Mouse (Mus musculus) MEL (cell line): Measurements from ENCODE around the gene Irf1. TPM values are rescaled to one million over a fixed set of nuclear protein-coding genes. Genes with fewer than 3 reads are reported as not detected.
A peak's percentile ranks its signal among the peaks of the same experiment; 100 is the strongest.

Source experiments
- DNase-seq: peaks from one replicate; pipeline ENCODE4 v3.0.0; 2011; ENCODE audit warnings: low read depth, low spot score
- H3K27ac ChIP-seq: 2 replicates; pipeline ENCODE4 v1.5.1; 2012; ENCODE audit warnings: low read depth, mild to moderate bottlenecking, control low read depth, low read length, moderate library complexity; ENCODE audit not compliant: control insufficient read depth
- H3K27me3 ChIP-seq, 2 experiments: fragments of 150-350 bp in 1 of 2; sonication (generic) in 1 of 2; 2 replicates each; pipeline ENCODE4 v1.6.1; 2012; ENCODE audit warnings: low read length in 2 of 2, mild to moderate bottlenecking in 2 of 2, improper control_type of control experiment in 1 of 2, moderate library complexity in 1 of 2; ENCODE audit not compliant: insufficient read depth in 2 of 2, control insufficient read depth in 1 of 2
- H3K36me3 ChIP-seq, 2 experiments: 2 replicates each; pipeline ENCODE4 v1.6.1; 2012 to 2014; ENCODE audit warnings: low read length in 2 of 2, improper control_type of control experiment in 1 of 2, inconsistent platforms in 1 of 2, mild to moderate bottlenecking in 1 of 2; ENCODE audit not compliant: insufficient read depth in 2 of 2, control insufficient read depth in 1 of 2
- H3K4me1 ChIP-seq, 2 experiments: fragments of 150-350 bp in 1 of 2; sonication (generic) in 1 of 2; 2 replicates each; pipeline ENCODE4 v1.6.1; 2012; ENCODE audit warnings: low read length in 2 of 2, improper control_type of control experiment in 1 of 2, mild to moderate bottlenecking in 1 of 2; ENCODE audit not compliant: insufficient read depth in 2 of 2, control insufficient read depth in 1 of 2
- H3K4me3 ChIP-seq, 2 experiments: fragments of 150-350 bp in 1 of 2; sonication (generic) in 1 of 2; 2 replicates each; pipeline ENCODE4 v1.5.1; 2012; ENCODE audit warnings: low read depth in 2 of 2, low read length in 2 of 2, mild to moderate bottlenecking in 2 of 2, moderate library complexity in 2 of 2, control low read depth in 1 of 2, improper control_type of control experiment in 1 of 2; ENCODE audit not compliant: control insufficient read depth in 1 of 2, insufficient read depth in 1 of 2
- H3K79me2 ChIP-seq: 2 replicates; pipeline ENCODE4 v1.6.1; 2012; ENCODE audit warnings: mild to moderate bottlenecking, low read length, moderate library complexity; ENCODE audit not compliant: control insufficient read depth, poor library complexity, insufficient read depth
- H3K9ac ChIP-seq: 2 replicates; pipeline ENCODE4 v1.6.1; 2012; ENCODE audit warnings: low read depth, mild to moderate bottlenecking, control low read depth, low read length, moderate library complexity; ENCODE audit not compliant: control insufficient read depth, poor library complexity, severe bottlenecking
- H3K9me3 ChIP-seq: fragments of 150-350 bp; sonication (generic); replicated peaks from 2 replicates; pipeline ENCODE4 v1.6.1; 2012; ENCODE audit warnings: mild to moderate bottlenecking, low read length, improper control_type of control experiment, moderate library complexity; ENCODE audit not compliant: insufficient read depth
- CHD2 ChIP-seq: IDR thresholded peaks from 2 replicates; pipeline ENCODE4 v1.6.1; 2011; ENCODE audit warnings: low read length, improper control_type of control experiment
- CTCF ChIP-seq, 3 experiments: IDR thresholded peaks in 2 of 3; conservative IDR thresholded peaks in 1 of 3; 2 replicates each; pipeline ENCODE4 v1.5.1; 2011 to 2012; ENCODE audit warnings: low read length in 3 of 3, low read depth in 2 of 3, mild to moderate bottlenecking in 2 of 3, improper control_type of control experiment in 1 of 3, inconsistent platforms in 1 of 3, mixed read lengths in 1 of 3, moderate library complexity in 1 of 3; ENCODE audit not compliant: control insufficient read depth in 1 of 3, insufficient read depth in 1 of 3, poor library complexity in 1 of 3, severe bottlenecking in 1 of 3
- ELF1 ChIP-seq: IDR thresholded peaks from 2 replicates; pipeline ENCODE4 v1.6.1; 2014; ENCODE audit warnings: low read depth, mild to moderate bottlenecking, inconsistent platforms, low read length, improper control_type of control experiment, moderate library complexity
- ETS1 ChIP-seq: IDR thresholded peaks from 2 replicates; pipeline ENCODE4 v1.6.1; 2012; ENCODE audit warnings: low read depth, mild to moderate bottlenecking, inconsistent platforms, low read length, improper control_type of control experiment, moderate library complexity
- MAFK ChIP-seq: IDR thresholded peaks from 2 replicates; pipeline ENCODE4 v1.6.1; 2011; ENCODE audit warnings: low read depth, mild to moderate bottlenecking, low read length, improper control_type of control experiment, borderline replicate concordance
- MAX ChIP-seq: IDR thresholded peaks from 2 replicates; pipeline ENCODE4 v1.6.1; 2011; ENCODE audit warnings: low read length, improper control_type of control experiment
- MYB ChIP-seq: IDR thresholded peaks from 2 replicates; pipeline ENCODE4 v1.6.1; 2011; ENCODE audit warnings: mild to moderate bottlenecking, low read depth, low read length, improper control_type of control experiment
- MYC ChIP-seq: IDR thresholded peaks from 2 replicates; pipeline ENCODE4 v1.6.1; 2011; ENCODE audit warnings: low read depth, mild to moderate bottlenecking, low read length, improper control_type of control experiment, moderate library complexity
- NELFE ChIP-seq: IDR thresholded peaks from 2 replicates; pipeline ENCODE4 v1.6.1; 2011; ENCODE audit warnings: low read depth, low read length, improper control_type of control experiment
- NRF1 ChIP-seq: IDR thresholded peaks from 2 replicates; pipeline ENCODE4 v1.6.1; 2014; ENCODE audit warnings: low read depth, mild to moderate bottlenecking, inconsistent platforms, low read length, improper control_type of control experiment, moderate library complexity; ENCODE audit not compliant: poor library complexity, insufficient read depth, severe bottlenecking
- POLR2A ChIP-seq, 2 experiments: IDR thresholded peaks; 2 replicates each; pipeline ENCODE4 v1.6.1; 2011 to 2012; ENCODE audit warnings: low read length in 2 of 2, mild to moderate bottlenecking in 2 of 2, control low read depth in 1 of 2, improper control_type of control experiment in 1 of 2, low read depth in 1 of 2, moderate library complexity in 1 of 2; ENCODE audit not compliant: control insufficient read depth in 1 of 2, insufficient read depth in 1 of 2, poor library complexity in 1 of 2
- POLR2AphosphoS2 ChIP-seq: IDR thresholded peaks from 2 replicates; pipeline ENCODE4 v1.6.1; 2011; ENCODE audit warnings: low read length, improper control_type of control experiment
- POLR2AphosphoS5 ChIP-seq: IDR thresholded peaks from 2 replicates; pipeline ENCODE4 v1.6.1; 2012; ENCODE audit warnings: low read depth, borderline replicate concordance, mild to moderate bottlenecking, inconsistent platforms, low read length, moderate library complexity, mixed read lengths
- RAD21 ChIP-seq: IDR thresholded peaks from 2 replicates; pipeline ENCODE4 v1.6.1; 2011; ENCODE audit warnings: mild to moderate bottlenecking, low read depth, low read length, improper control_type of control experiment
- RCOR1 ChIP-seq: IDR thresholded peaks from 2 replicates; pipeline ENCODE4 v1.6.1; 2012; ENCODE audit warnings: low read depth, mild to moderate bottlenecking, inconsistent platforms, low read length, improper control_type of control experiment
- SIN3A ChIP-seq: IDR thresholded peaks from 2 replicates; pipeline ENCODE4 v1.6.1; 2012; ENCODE audit warnings: low read length, improper control_type of control experiment, inconsistent platforms
- SMC3 ChIP-seq: IDR thresholded peaks from 2 replicates; pipeline ENCODE4 v1.6.1; 2011; ENCODE audit warnings: low read depth, low read length, improper control_type of control experiment
- TAL1 ChIP-seq: IDR thresholded peaks from 2 replicates; pipeline ENCODE4 v1.6.1; 2012; ENCODE audit warnings: mild to moderate bottlenecking, inconsistent platforms, low read length, moderate library complexity, mixed read lengths
- TBP ChIP-seq: IDR thresholded peaks from 2 replicates; pipeline ENCODE4 v1.8.0; 2011; ENCODE audit warnings: low read depth, low read length, improper control_type of control experiment
- UBTF ChIP-seq: IDR thresholded peaks from 2 replicates; pipeline ENCODE4 v1.6.1; 2012; ENCODE audit warnings: low read depth, mild to moderate bottlenecking, inconsistent platforms, low read length, improper control_type of control experiment, moderate library complexity, borderline replicate concordance; ENCODE audit not compliant: insufficient read depth
- ZC3H11A ChIP-seq: IDR thresholded peaks from 2 replicates; pipeline ENCODE4 v1.6.1; 2012; ENCODE audit warnings: low read depth, mild to moderate bottlenecking, inconsistent platforms, low read length, improper control_type of control experiment
- ZNF384 ChIP-seq: IDR thresholded peaks from 2 replicates; pipeline ENCODE4 v1.6.1; 2012; ENCODE audit warnings: low read depth, mild to moderate bottlenecking, inconsistent platforms, low read length, improper control_type of control experiment
- polyA plus RNA-seq, 2 experiments: library from polyadenylated mRNA; stranded (reverse) in 1 of 2; unstranded in 1 of 2; fragments of >175 nt in 1 of 2; fragments of >200 nt in 1 of 2; gene quantifications; 2 replicates each; pipeline versions ENCODE4 v1.2.1 to v1.2.4; 2012; ENCODE audit warnings: low replicate concordance in 2 of 2, low read depth in 1 of 2; ENCODE audit not compliant: insufficient read length in 2 of 2, insufficient read depth in 1 of 2, missing spikeins in 1 of 2
- total RNA-seq: library from RNA; depleted of rRNA; stranded (reverse); fragments of 300-350 nt; gene quantifications from 2 replicates; pipeline ENCODE4 v1.2.3, GENCODE M21; 2012

The Irf1 gene
- total and polyA plus RNA-seq, 3 experiments = 0.73 to 1.9 TPM; not detected in 1

GRCm38 (mm10) chr11:53769185-53769576 is 633 bp upstream of the Irf1 start:
- peaks cover 3 to 7% of the 10 kb centered on the region in 2 experiments; a peak in 3 of 4 replicates for H3K27me3 ChIP-seq
- no peak for DNase-seq
- peaks cover 0 to 7% of the 10 kb centered on the region in 2 experiments; a peak in 2 of 4 replicates for H3K36me3 ChIP-seq
- H3K9ac ChIP-seq = peak overlapping the region; percentile 46
- no peak for TF ChIP-seq POLR2AphosphoS2
- no peak for TF ChIP-seq CHD2
- no peak for TF ChIP-seq POLR2A (IDR thresholded peaks at IDR 0.05; ENCODE audit: control insufficient read depth in 1 of 2, insufficient read depth in 1 of 2, low read depth in 1 of 2, low read length in 2 of 2, poor library complexity in 1 of 2)
- TF ChIP-seq MAX = no peak
- no peak for TF ChIP-seq ETS1
- no peak for TF ChIP-seq MYC
- no peak for TF ChIP-seq ZC3H11A
- no peak for TF ChIP-seq POLR2AphosphoS5
- TF ChIP-seq SIN3A = no peak
- TF ChIP-seq TAL1 = no peak
- no peak for TF ChIP-seq NELFE
- no peak for TF ChIP-seq SMC3
- no peak for TF ChIP-seq ZNF384
- TF ChIP-seq MYB = no peak
- no peak for TF ChIP-seq RCOR1
- TF ChIP-seq MAFK = no peak
- no peak for TF ChIP-seq RAD21
- no peaks in the 10 kb centered on the region for H3K9me3 ChIP-seq
- H3K4me1 ChIP-seq = peaks cover 0 to 15% of the 10 kb centered on the region in 2 experiments; a peak in 3 of 4 replicates
- no peak overlapping the region for H3K27ac ChIP-seq
- H3K4me3 ChIP-seq = peak overlapping the region; percentile 36 to 49; a peak in 3 of 4 replicates
- no peaks in the 10 kb centered on the region for H3K79me2 ChIP-seq

GRCm38 (mm10) chr11:53770125-53770791 is 444 bp downstream of the Irf1 start:
- Histone ChIP-seq H3K79me2 (no peaks in the 10 kb centered on the region), H3K9me3 (no peaks in the 10 kb centered on the region), H3K27ac (no peak overlapping the region), H3K27me3 (peaks cover 3 to 7% of the 10 kb centered on the region in 2 experiments; a peak in 3 of 4 replicates), H3K9ac (peak overlapping the region; percentile 54), H3K36me3 (peaks cover 0 to 2% of the 10 kb centered on the region in 2 experiments; a peak in 2 of 4 replicates), H3K4me3 (peak overlapping the region; percentile 61 to 72), H3K4me1 (peaks cover 0 to 8% of the 10 kb centered on the region in 2 experiments; a peak in 2 of 4 replicates)
- TF ChIP-seq POLR2AphosphoS5 (peak; percentile 75; the same call in 1 of the 2 replicates), POLR2A (IDR thresholded peaks at IDR 0.05; ENCODE audit: control insufficient read depth in 1 of 2, insufficient read depth in 1 of 2, low read depth in 1 of 2, low read length in 2 of 2, poor library complexity in 1 of 2) (peak in 1 of 2 experiments; percentile 1; a peak in 1 of 4 replicates), TBP (no peak), NELFE (0 out of 2 replicates have a peak, but pooled peaks have one; percentile 13), UBTF (0 out of 2 replicates have a peak, but pooled peaks have one; percentile 29), NRF1 (peak; percentile 10; the same call in 1 of the 2 replicates), CTCF (IDR thresholded peaks at IDR 0.05 in 2 of 3, conservative IDR thresholded peaks at IDR 0.05 in 1 of 3; ENCODE audit: control insufficient read depth in 1 of 3, insufficient read depth in 1 of 3, low read depth in 2 of 3, low read length in 3 of 3, poor library complexity in 1 of 3, severe bottlenecking in 1 of 3) (peak in 1 of 3 experiments; percentile 24; a peak in 1 of 6 replicates), ELF1 (no peak)
- no peak for DNase-seq
